Mouse (Mus musculus): ENCODE measurements around the gene Arhgef26. TPM values are rescaled to one million over a fixed set of nuclear protein-coding genes. Genes with fewer than 3 reads are reported as not detected.

Gene Arhgef26
- total and polyA plus RNA-seq, 2 experiments from 2014 or later, result 19.8 to 24.0 TPM

- no peak for TF ChIP-seq CTCF (IDR thresholded peaks at IDR 0.05; ENCODE audit: low read depth)
- H3K27ac ChIP-seq (ENCODE audit: low read depth, low read length), result no peak overlapping the region
- H3K27me3 ChIP-seq (ENCODE audit: insufficient read depth, low read length), result no peaks in the 10 kb centered on the region
- ATAC-seq (no peak), DNase-seq (no peak)
- 88% methylated on average over 4 of the region's 4 CpGs for WGBS
- H3K4me1 ChIP-seq (ENCODE audit: insufficient read depth), result no peaks in the 10 kb centered on the region
- H3K4me3 ChIP-seq (ENCODE audit: low read depth, low read length), result no peak overlapping the region
- no peak overlapping the region for H3K4me2 ChIP-seq (ENCODE audit: low read depth)
- no peak overlapping the region for H3K9ac ChIP-seq
- H3K36me3 ChIP-seq (ENCODE audit: insufficient read depth), result no peaks in the 10 kb centered on the region; the same call in 1 of the 2 replicates
- H3K9me3 ChIP-seq (ENCODE audit: low read length), result peaks cover 3% of the 10 kb centered on the region; the same call in 1 of the 2 replicates
These were observed 13.9 kb downstream of the Arhgef26 start for GRCm38 (mm10) chr3:62352071-62352470.

GRCm38 (mm10) chr3:62352876-62353275 is 14.7 kb downstream of the Arhgef26 start:
- no peak overlapping the region for H3K9ac ChIP-seq
- H3K4me3 ChIP-seq (ENCODE audit: low read depth, low read length), result no peak overlapping the region
- H3K27me3 ChIP-seq (ENCODE audit: insufficient read depth, low read length), result no peaks in the 10 kb centered on the region
- ATAC-seq, result no peak
- no peak overlapping the region for H3K27ac ChIP-seq (ENCODE audit: low read depth, low read length)
- DNase-seq, result no peak
- TF ChIP-seq CTCF (IDR thresholded peaks at IDR 0.05; ENCODE audit: low read depth), result no peak
- WGBS, result 93% methylated on average over 4 of the region's 4 CpGs
- no peaks in the 10 kb centered on the region; the same call in 1 of the 2 replicates for H3K36me3 ChIP-seq (ENCODE audit: insufficient read depth)
- no peak overlapping the region for H3K4me2 ChIP-seq (ENCODE audit: low read depth)
- no peaks in the 10 kb centered on the region for H3K4me1 ChIP-seq (ENCODE audit: insufficient read depth)
- peaks cover 3% of the 10 kb centered on the region; the same call in 1 of the 2 replicates for H3K9me3 ChIP-seq (ENCODE audit: low read length)

- Histone ChIP-seq H3K36me3 (ENCODE audit: insufficient read depth) (no peaks in the 10 kb centered on the region), H3K4me1 (ENCODE audit: insufficient read depth) (no peaks in the 10 kb centered on the region), H3K4me2 (ENCODE audit: low read depth) (no peak overlapping the region), H3K27ac (ENCODE audit: low read depth, low read length) (no peak overlapping the region), H3K9ac (no peak overlapping the region), H3K4me3 (ENCODE audit: low read depth, low read length) (no peak overlapping the region), H3K9me3 (ENCODE audit: low read length) (no peaks in the 10 kb centered on the region), H3K27me3 (ENCODE audit: insufficient read depth, low read length) (no peaks in the 10 kb centered on the region)
- TF ChIP-seq CTCF (IDR thresholded peaks at IDR 0.05; ENCODE audit: low read depth), result no peak
- DNase-seq (no peak), ATAC-seq (no peak)
- 86% methylated on average over 5 of the region's 5 CpGs for WGBS
These were observed 29.7 kb downstream of the Arhgef26 start for GRCm38 (mm10) chr3:62367882-62368281.

- Histone ChIP-seq H3K36me3 (ENCODE audit: insufficient read depth) (no peaks in the 10 kb centered on the region), H3K4me3 (ENCODE audit: low read depth, low read length) (no peak overlapping the region), H3K4me2 (ENCODE audit: low read depth) (no peak overlapping the region), H3K27ac (ENCODE audit: low read depth, low read length) (no peak overlapping the region), H3K9me3 (ENCODE audit: low read length) (no peaks in the 10 kb centered on the region), H3K4me1 (ENCODE audit: insufficient read depth) (no peaks in the 10 kb centered on the region), H3K9ac (no peak overlapping the region), H3K27me3 (ENCODE audit: insufficient read depth, low read length) (no peaks in the 10 kb centered on the region)
- WGBS, result 49% methylated on average over 2 of the region's 2 CpGs
- DNase-seq (no peak), ATAC-seq (no peak)
- TF ChIP-seq CTCF (IDR thresholded peaks at IDR 0.05; ENCODE audit: low read depth), result no peak
These were observed 34.7 kb downstream of the Arhgef26 start for GRCm38 (mm10) chr3:62372841-62373240.

- H3K4me1 ChIP-seq (ENCODE audit: insufficient read depth), result no peaks in the 10 kb centered on the region
These were observed 36.2 kb downstream of the Arhgef26 start for GRCm38 (mm10) chr3:62374346-62374745.

GRCm38 (mm10) chr3:62374831-62375230 is 36.7 kb downstream of the Arhgef26 start:
- Histone ChIP-seq H3K9ac (no peak overlapping the region), H3K27ac (ENCODE audit: low read depth, low read length) (no peak overlapping the region), H3K4me2 (ENCODE audit: low read depth) (no peak overlapping the region), H3K27me3 (ENCODE audit: insufficient read depth, low read length) (no peaks in the 10 kb centered on the region), H3K4me1 (ENCODE audit: insufficient read depth) (no peaks in the 10 kb centered on the region), H3K36me3 (ENCODE audit: insufficient read depth) (no peaks in the 10 kb centered on the region), H3K4me3 (ENCODE audit: low read depth, low read length) (no peak overlapping the region), H3K9me3 (ENCODE audit: low read length) (no peaks in the 10 kb centered on the region)
- WGBS, result 88% methylated on average over 6 of the region's 6 CpGs
- no peak for TF ChIP-seq CTCF (IDR thresholded peaks at IDR 0.05; ENCODE audit: low read depth)
- ATAC-seq (no peak), DNase-seq (no peak)

More at GRCm38 (mm10) chr3:62374346-62374745, 36.2 kb downstream of the Arhgef26 start:
- Histone ChIP-seq H3K9me3 (ENCODE audit: low read length) (no peaks in the 10 kb centered on the region), H3K27me3 (ENCODE audit: insufficient read depth, low read length) (no peaks in the 10 kb centered on the region), H3K9ac (no peak overlapping the region), H3K27ac (ENCODE audit: low read depth, low read length) (no peak overlapping the region), H3K4me2 (ENCODE audit: low read depth) (no peak overlapping the region), H3K36me3 (ENCODE audit: insufficient read depth) (no peaks in the 10 kb centered on the region), H3K4me3 (ENCODE audit: low read depth, low read length) (no peak overlapping the region)
- no peak for TF ChIP-seq CTCF (IDR thresholded peaks at IDR 0.05; ENCODE audit: low read depth)
- DNase-seq, result no peak
- no peak for ATAC-seq
- WGBS, result 91% methylated on average over 4 of the region's 4 CpGs

- TF ChIP-seq CTCF (IDR thresholded peaks at IDR 0.05; ENCODE audit: low read depth), result no peak
- WGBS, result 89% methylated on average over 2 of the region's 2 CpGs
- no peak overlapping the region for H3K4me2 ChIP-seq (ENCODE audit: low read depth)
- peaks cover 3% of the 10 kb centered on the region; the same call in 1 of the 2 replicates for H3K36me3 ChIP-seq (ENCODE audit: insufficient read depth)
- H3K27ac ChIP-seq (ENCODE audit: low read depth, low read length), result no peak overlapping the region
- no peaks in the 10 kb centered on the region for H3K9me3 ChIP-seq (ENCODE audit: low read length)
- H3K9ac ChIP-seq, result no peak overlapping the region
- H3K27me3 ChIP-seq (ENCODE audit: insufficient read depth, low read length), result no peaks in the 10 kb centered on the region
- H3K4me3 ChIP-seq (ENCODE audit: low read depth, low read length), result no peak overlapping the region
- H3K4me1 ChIP-seq (ENCODE audit: insufficient read depth), result no peaks in the 10 kb centered on the region
- ATAC-seq (no peak), DNase-seq (no peak)
These were observed 38.6 kb downstream of the Arhgef26 start for GRCm38 (mm10) chr3:62376719-62377118.

Data from forebrain, postnatal 0 days (tissue).